Comparison of ENCODE assay signal across 13 mouse cellular contexts in the genomic region with DNA sequence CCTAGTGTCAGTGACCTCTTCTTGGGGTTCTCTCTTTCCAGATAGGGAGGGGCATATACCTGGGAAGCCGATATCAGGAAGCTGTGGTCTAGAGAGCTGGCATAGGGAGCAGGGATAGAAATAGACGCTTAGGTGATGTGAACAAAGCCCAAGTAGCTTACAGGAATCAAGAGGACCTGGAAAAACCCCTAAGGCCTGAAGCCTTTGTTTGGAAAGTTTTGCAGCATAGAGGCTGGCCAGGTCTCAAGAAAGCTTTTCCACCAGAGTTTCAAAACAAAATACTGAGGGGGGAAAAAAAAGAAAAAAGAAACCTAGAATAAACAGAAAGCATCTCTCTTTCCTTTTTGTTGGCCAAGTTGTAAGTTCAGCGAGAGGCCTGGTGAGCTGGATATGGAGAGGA.
DNase-seq lines count a peak whose midpoint lies in the region; ATAC-seq and TF ChIP-seq lines count a peak whose summit lies in the region.
"Had no signal": no experiment of that assay in that cellular context is flagged by ENCODE, and none has a peak within 500 bp of the region (broad histone marks: within the 10 kb centered on the region; RNA-seq: fewer than 3 reads in every experiment).

No protein-coding gene starts in this region.

- H3K27me3 ChIP-seq in hindbrain, embryonic 12.5 days, result no peaks in the 10 kb centered on the region
- H3K27me3 ChIP-seq in hindbrain, embryonic 11.5 days (ENCODE audit: control insufficient read depth, insufficient read depth, low read length), result no peaks in the 10 kb centered on the region
- no peaks in the 10 kb centered on the region for H3K27me3 ChIP-seq in midbrain, embryonic 10.5 days (ENCODE audit: low read depth, poor library complexity, severe bottlenecking)
- H3K27me3 ChIP-seq in midbrain, postnatal 0 days (ENCODE audit: insufficient read depth, low read length), result no peaks in the 10 kb centered on the region
- H3K27me3 ChIP-seq in embryonic facial prominence, embryonic 15.5 days, result no peaks in the 10 kb centered on the region
- H3K27me3 ChIP-seq in small intestine, adult 2 months (ENCODE audit: control insufficient read depth, insufficient read depth, low read length), result no peaks in the 10 kb centered on the region
- H3K27me3 ChIP-seq: forebrain, embryonic 13.5 days; midbrain, embryonic 13.5 days had no signal

- peaks cover 11% of the 10 kb centered on the region for H3K4me1 ChIP-seq in hindbrain, embryonic 12.5 days
- no peaks in the 10 kb centered on the region for H3K4me1 ChIP-seq in hindbrain, embryonic 11.5 days (replicated peaks; ENCODE audit: control insufficient read depth, insufficient read depth, low read length)
- H3K4me1 ChIP-seq in midbrain, embryonic 10.5 days, result peaks cover 21% of the 10 kb centered on the region
- no peaks in the 10 kb centered on the region for H3K4me1 ChIP-seq in midbrain, postnatal 0 days (ENCODE audit: insufficient read depth, low read length)
- H3K4me1 ChIP-seq in embryonic facial prominence, embryonic 15.5 days, result peaks cover 15% of the 10 kb centered on the region
- no peaks in the 10 kb centered on the region for H3K4me1 ChIP-seq in small intestine, adult 2 months (ENCODE audit: control insufficient read depth, insufficient read depth, insufficient read length, low read length)

- no peaks in the 10 kb centered on the region for H3K36me3 ChIP-seq in hindbrain, embryonic 12.5 days
- no peaks in the 10 kb centered on the region for H3K36me3 ChIP-seq in hindbrain, embryonic 11.5 days (ENCODE audit: control insufficient read depth, insufficient read depth, low read length)
- H3K36me3 ChIP-seq in midbrain, embryonic 10.5 days, result no peaks in the 10 kb centered on the region
- H3K36me3 ChIP-seq in midbrain, postnatal 0 days (ENCODE audit: insufficient read depth, low read length), result no peaks in the 10 kb centered on the region
- no peaks in the 10 kb centered on the region for H3K36me3 ChIP-seq in embryonic facial prominence, embryonic 15.5 days
- no peaks in the 10 kb centered on the region for H3K36me3 ChIP-seq in small intestine, adult 2 months (ENCODE audit: control insufficient read depth, insufficient read depth, low read length)
- H3K36me3 ChIP-seq: midbrain, embryonic 13.5 days had no signal

- no peaks in the 10 kb centered on the region for H3K9me3 ChIP-seq in hindbrain, embryonic 12.5 days (replicated peaks)
- H3K9me3 ChIP-seq in hindbrain, embryonic 11.5 days (ENCODE audit: control insufficient read depth, low read length), result no peaks in the 10 kb centered on the region
- H3K9me3 ChIP-seq in midbrain, embryonic 10.5 days (replicated peaks), result no peaks in the 10 kb centered on the region
- H3K9me3 ChIP-seq in midbrain, postnatal 0 days (ENCODE audit: low read length), result no peaks in the 10 kb centered on the region
- H3K9me3 ChIP-seq in embryonic facial prominence, embryonic 15.5 days (replicated peaks), result no peaks in the 10 kb centered on the region
- H3K9me3 ChIP-seq: forebrain, embryonic 13.5 days; midbrain, embryonic 13.5 days had no signal

- H3K9ac ChIP-seq in hindbrain, embryonic 12.5 days, result no peak overlapping the region
- H3K9ac ChIP-seq in hindbrain, embryonic 11.5 days (ENCODE audit: low read depth, low read length), result no peak overlapping the region
- H3K9ac ChIP-seq in midbrain, postnatal 0 days (replicated peaks; ENCODE audit: low read length, poor library complexity, severe bottlenecking), result no peak overlapping the region
- no peak overlapping the region for H3K9ac ChIP-seq in embryonic facial prominence, embryonic 15.5 days
- H3K9ac ChIP-seq: forebrain, embryonic 13.5 days; midbrain, embryonic 13.5 days had no signal

- DNase-seq in hindbrain, embryonic 11.5 days (ENCODE audit: low spot score), result no peak
- DNase-seq in midbrain, embryonic 10.5 days (ENCODE audit: low spot score), result no peak
- no peak for DNase-seq in midbrain, postnatal 0 days (ENCODE audit: low spot score)
- DNase-seq: cerebellum, adult 11-12 months; kidney, postnatal 36 days; right cerebral cortex, postnatal 14 days had no signal

- no peak for ATAC-seq in hindbrain, embryonic 12.5 days (ENCODE audit: low FRiP score)
- no peak for ATAC-seq in hindbrain, embryonic 11.5 days (ENCODE audit: low FRiP score)
- ATAC-seq in midbrain, postnatal 0 days (ENCODE audit: low FRiP score), result no peak
- ATAC-seq in embryonic facial prominence, embryonic 15.5 days (ENCODE audit: insufficient number of reproducible peaks, low FRiP score, low TSS enrichment, low read depth), result 0 out of 2 replicates have a peak, but pooled peaks have one; percentile 54
- no peak for ATAC-seq in monocyte, adult 5-6 weeks (replicated peaks; ENCODE audit: insufficient number of reproducible peaks, low FRiP score, low TSS enrichment, poor library complexity, severe bottlenecking)

- 75% methylated on average over 3 of the region's 3 CpGs for WGBS in hindbrain, embryonic 12.5 days
- 80% methylated on average over 3 of the region's 3 CpGs for WGBS in hindbrain, embryonic 11.5 days
- 86% methylated on average over 3 of the region's 3 CpGs for WGBS in midbrain, embryonic 10.5 days
- 81% methylated on average over 3 of the region's 3 CpGs for WGBS in midbrain, postnatal 0 days
- WGBS in embryonic facial prominence, embryonic 15.5 days, result 66% methylated on average over 3 of the region's 3 CpGs
- WGBS in small intestine, adult 2 months, result 76% methylated on average over 3 of the region's 3 CpGs

- H3K27ac ChIP-seq in hindbrain, embryonic 12.5 days, result peak overlapping the region; percentile 13; the same call in 1 of the 2 replicates
- H3K27ac ChIP-seq in hindbrain, embryonic 11.5 days (ENCODE audit: low read depth, low read length), result no peak overlapping the region
- H3K27ac ChIP-seq in midbrain, embryonic 10.5 days (replicated peaks), result peak overlapping the region; percentile 49; the same call in 1 of the 2 replicates
- H3K27ac ChIP-seq in midbrain, postnatal 0 days (ENCODE audit: low read depth, low read length), result no peak overlapping the region
- peak overlapping the region; percentile 73 for H3K27ac ChIP-seq in embryonic facial prominence, embryonic 15.5 days (replicated peaks)
- H3K27ac ChIP-seq in small intestine, adult 2 months (ENCODE audit: insufficient read depth, low read depth, low read length), result peak overlapping the region; percentile 16; the same call in 1 of the 2 replicates
- H3K27ac ChIP-seq: forebrain, embryonic 13.5 days; left cerebral cortex, adult 2 months; midbrain, embryonic 13.5 days had no signal

- no peak overlapping the region for H3K4me2 ChIP-seq in hindbrain, embryonic 12.5 days (replicated peaks)
- no peak overlapping the region for H3K4me2 ChIP-seq in hindbrain, embryonic 11.5 days (replicated peaks; ENCODE audit: low read depth, low read length)
- no peak overlapping the region for H3K4me2 ChIP-seq in midbrain, postnatal 0 days (ENCODE audit: low read depth, low read length, poor library complexity, severe bottlenecking)
- no peak overlapping the region for H3K4me2 ChIP-seq in embryonic facial prominence, embryonic 15.5 days (replicated peaks)
- H3K4me2 ChIP-seq: forebrain, embryonic 13.5 days; midbrain, embryonic 13.5 days had no signal

- no peak for TF ChIP-seq POLR2A in small intestine, adult 2 months (IDR thresholded peaks at IDR 0.05; ENCODE audit: low read depth, low read length)

- no peak overlapping the region for H3K4me3 ChIP-seq in hindbrain, embryonic 12.5 days
- no peak overlapping the region for H3K4me3 ChIP-seq in hindbrain, embryonic 11.5 days (ENCODE audit: low read depth, low read length)
- no peak overlapping the region for H3K4me3 ChIP-seq in midbrain, embryonic 10.5 days
- no peak overlapping the region for H3K4me3 ChIP-seq in midbrain, postnatal 0 days (ENCODE audit: low read depth, low read length)
- no peak overlapping the region for H3K4me3 ChIP-seq in embryonic facial prominence, embryonic 15.5 days (replicated peaks)
- H3K4me3 ChIP-seq in small intestine, adult 2 months (ENCODE audit: low read depth, low read length), result no peak overlapping the region
- H3K4me3 ChIP-seq: forebrain, embryonic 13.5 days; left cerebral cortex, adult 2 months; midbrain, embryonic 13.5 days had no signal

- TF ChIP-seq CTCF in midbrain, postnatal 0 days (IDR thresholded peaks at IDR 0.05), result no peak
- no peak for TF ChIP-seq CTCF in small intestine, adult 2 months (IDR thresholded peaks at IDR 0.05; ENCODE audit: extremely low read depth, insufficient read length, insufficient replicate concordance, low read depth, low read length)

Comparison
In these comparisons a context has a peak if more than half of its experiments do, and no peak if none do; other contexts are left out.
1. H3K27ac ChIP-seq: peak in hindbrain, embryonic 12.5 days (single experiment), midbrain, embryonic 10.5 days (single experiment), embryonic facial prominence, embryonic 15.5 days (single experiment) and small intestine, adult 2 months (single experiment); none in hindbrain, embryonic 11.5 days (single experiment) and midbrain, postnatal 0 days (single experiment).